Mouse (Mus musculus): Measurements from ENCODE around the gene Dexi. TPM values are rescaled to one million over a fixed set of nuclear protein-coding genes. Genes with fewer than 3 reads are reported as not detected.

Gene Dexi
- polyA plus RNA-seq, 1 experiment from 2014 or later = 16.3 TPM

GRCm38 (mm10) chr16:10548938-10549337, 6.1 kb upstream of the Dexi start:
- no peak for ATAC-seq (replicated peaks; ENCODE audit: insufficient number of reproducible peaks, low FRiP score, low TSS enrichment)
- no peaks in the 10 kb centered on the region for H3K9me3 ChIP-seq (replicated peaks; ENCODE audit: control insufficient read depth, low read length)
- no peak overlapping the region for H3K4me3 ChIP-seq (ENCODE audit: low read depth, low read length)
- H3K27me3 ChIP-seq (ENCODE audit: control insufficient read depth, insufficient read depth, low read length) = no peaks in the 10 kb centered on the region
- no peak overlapping the region for H3K4me2 ChIP-seq
- 60% methylated on average over 3 of the region's 3 CpGs for WGBS (ENCODE audit: insufficient replicate concordance)
- peaks cover 7% of the 10 kb centered on the region for H3K4me1 ChIP-seq (ENCODE audit: control insufficient read depth, insufficient read depth, low read length)
- no peaks in the 10 kb centered on the region for H3K36me3 ChIP-seq (ENCODE audit: control insufficient read depth, insufficient read depth, low read length)
- no peak overlapping the region for H3K9ac ChIP-seq (ENCODE audit: low read depth, low read length)
- H3K27ac ChIP-seq (ENCODE audit: low read depth, low read length) = no peak overlapping the region

- Histone ChIP-seq H3K9ac (ENCODE audit: low read depth, low read length) (no peak overlapping the region), H3K27ac (ENCODE audit: low read depth, low read length) (no peak overlapping the region), H3K36me3 (ENCODE audit: control insufficient read depth, insufficient read depth, low read length) (no peaks in the 10 kb centered on the region), H3K4me1 (ENCODE audit: control insufficient read depth, insufficient read depth, low read length) (peaks cover 11% of the 10 kb centered on the region), H3K27me3 (ENCODE audit: control insufficient read depth, insufficient read depth, low read length) (no peaks in the 10 kb centered on the region), H3K4me2 (peak overlapping the region; percentile 81; the same call in 1 of the 2 replicates), H3K4me3 (ENCODE audit: low read depth, low read length) (no peak overlapping the region), H3K9me3 (replicated peaks; ENCODE audit: control insufficient read depth, low read length) (no peaks in the 10 kb centered on the region)
- 60% methylated on average over 3 of the region's 3 CpGs for WGBS (ENCODE audit: insufficient replicate concordance)
- ATAC-seq (replicated peaks; ENCODE audit: insufficient number of reproducible peaks, low FRiP score, low TSS enrichment) = no peak
Observed at GRCm38 (mm10) chr16:10546865-10547264, 4.0 kb upstream of the Dexi start.

- H3K4me3 ChIP-seq (ENCODE audit: low read depth, low read length) = peak within 1 kb of the TSS; percentile 97
- peak within 1 kb of the TSS; percentile 62; the same call in 1 of the 2 replicates for H3K27ac ChIP-seq (ENCODE audit: low read depth, low read length)
- peak within 1 kb of the TSS; percentile 81 for H3K4me2 ChIP-seq
- H3K4me1 ChIP-seq (ENCODE audit: control insufficient read depth, insufficient read depth, low read length) = peaks cover 28% of the 10 kb centered on the region
- H3K36me3 ChIP-seq (ENCODE audit: control insufficient read depth, insufficient read depth, low read length) = no peaks in the 10 kb centered on the region
- ATAC-seq (replicated peaks; ENCODE audit: insufficient number of reproducible peaks, low FRiP score, low TSS enrichment) = peak; percentile 85
- H3K27me3 ChIP-seq (ENCODE audit: control insufficient read depth, insufficient read depth, low read length) = no peaks in the 10 kb centered on the region
- WGBS (ENCODE audit: insufficient replicate concordance) = under 1% methylated on average over 58 of the region's 58 CpGs
- H3K9ac ChIP-seq (ENCODE audit: low read depth, low read length) = peak within 1 kb of the TSS; percentile 85
- no peaks in the 10 kb centered on the region for H3K9me3 ChIP-seq (replicated peaks; ENCODE audit: control insufficient read depth, low read length)
Observed at GRCm38 (mm10) chr16:10544995-10545622, 2.3 kb upstream of the Dexi start, which contains the start of gene Clec16a. TSS of gene Clec16a (plus strand) at chr16:10545339.

- Histone ChIP-seq H3K36me3 (ENCODE audit: control insufficient read depth, insufficient read depth, low read length) (no peaks in the 10 kb centered on the region), H3K27me3 (ENCODE audit: control insufficient read depth, insufficient read depth, low read length) (no peaks in the 10 kb centered on the region), H3K4me1 (ENCODE audit: control insufficient read depth, insufficient read depth, low read length) (peaks cover 32% of the 10 kb centered on the region), H3K4me3 (ENCODE audit: low read depth, low read length) (peak overlapping the region; percentile 85), H3K9ac (ENCODE audit: low read depth, low read length) (peak overlapping the region; percentile 86), H3K9me3 (replicated peaks; ENCODE audit: control insufficient read depth, low read length) (no peaks in the 10 kb centered on the region), H3K27ac (ENCODE audit: low read depth, low read length) (peak overlapping the region; percentile 86), H3K4me2 (peak overlapping the region; percentile 88)
- WGBS (ENCODE audit: insufficient replicate concordance) = 5% methylated on average over 22 of the region's 22 CpGs
- no peak; the same call in 1 of the 2 replicates for ATAC-seq (replicated peaks; ENCODE audit: insufficient number of reproducible peaks, low FRiP score, low TSS enrichment)
Observed at GRCm38 (mm10) chr16:10542266-10542665, 588 bp downstream of the Dexi start.

- H3K36me3 ChIP-seq (ENCODE audit: control insufficient read depth, insufficient read depth, low read length) = no peaks in the 10 kb centered on the region
- peak overlapping the region; percentile 86 for H3K9ac ChIP-seq (ENCODE audit: low read depth, low read length)
- peaks cover 34% of the 10 kb centered on the region for H3K4me1 ChIP-seq (ENCODE audit: control insufficient read depth, insufficient read depth, low read length)
- peak overlapping the region; percentile 85 for H3K4me3 ChIP-seq (ENCODE audit: low read depth, low read length)
- no peaks in the 10 kb centered on the region for H3K27me3 ChIP-seq (ENCODE audit: control insufficient read depth, insufficient read depth, low read length)
- WGBS (ENCODE audit: insufficient replicate concordance) = 28% methylated on average over 7 of the region's 7 CpGs
- ATAC-seq (replicated peaks; ENCODE audit: insufficient number of reproducible peaks, low FRiP score, low TSS enrichment) = no peak
- H3K9me3 ChIP-seq (replicated peaks; ENCODE audit: control insufficient read depth, low read length) = no peaks in the 10 kb centered on the region
- H3K27ac ChIP-seq (ENCODE audit: low read depth, low read length) = no peak overlapping the region
- H3K4me2 ChIP-seq = peak overlapping the region; percentile 88
Observed at GRCm38 (mm10) chr16:10541598-10541930, 1.3 kb downstream of the Dexi start.

GRCm38 (mm10) chr16:10540763-10541597, 1.9 kb downstream of the Dexi start:
- Histone ChIP-seq H3K27ac (ENCODE audit: low read depth, low read length) (no peak overlapping the region), H3K36me3 (ENCODE audit: control insufficient read depth, insufficient read depth, low read length) (no peaks in the 10 kb centered on the region), H3K4me3 (ENCODE audit: low read depth, low read length) (peak overlapping the region; percentile 85), H3K27me3 (ENCODE audit: control insufficient read depth, insufficient read depth, low read length) (no peaks in the 10 kb centered on the region), H3K9ac (ENCODE audit: low read depth, low read length) (peak overlapping the region; percentile 86), H3K4me1 (ENCODE audit: control insufficient read depth, insufficient read depth, low read length) (peaks cover 28% of the 10 kb centered on the region), H3K4me2 (peak overlapping the region; percentile 88), H3K9me3 (replicated peaks; ENCODE audit: control insufficient read depth, low read length) (no peaks in the 10 kb centered on the region)
- WGBS (ENCODE audit: insufficient replicate concordance) = 71% methylated on average over 16 of the region's 16 CpGs
- no peak for ATAC-seq (replicated peaks; ENCODE audit: insufficient number of reproducible peaks, low FRiP score, low TSS enrichment)

GRCm38 (mm10) chr16:10536961-10537360, 5.9 kb downstream of the Dexi start:
- 0 out of 2 replicates have a peak overlapping the region, but pooled peaks have one; percentile 16 for H3K9ac ChIP-seq (ENCODE audit: low read depth, low read length)
- H3K27ac ChIP-seq (ENCODE audit: low read depth, low read length) = no peak overlapping the region
- peaks cover 28% of the 10 kb centered on the region for H3K4me1 ChIP-seq (ENCODE audit: control insufficient read depth, insufficient read depth, low read length)
- H3K4me2 ChIP-seq = no peak overlapping the region
- H3K4me3 ChIP-seq (ENCODE audit: low read depth, low read length) = no peak overlapping the region
- no peaks in the 10 kb centered on the region for H3K27me3 ChIP-seq (ENCODE audit: control insufficient read depth, insufficient read depth, low read length)
- H3K36me3 ChIP-seq (ENCODE audit: control insufficient read depth, insufficient read depth, low read length) = no peaks in the 10 kb centered on the region
- no peak for ATAC-seq (replicated peaks; ENCODE audit: insufficient number of reproducible peaks, low FRiP score, low TSS enrichment)
- H3K9me3 ChIP-seq (replicated peaks; ENCODE audit: control insufficient read depth, low read length) = no peaks in the 10 kb centered on the region
- 75% methylated on average over 3 of the region's 3 CpGs for WGBS (ENCODE audit: insufficient replicate concordance)

GRCm38 (mm10) chr16:10536323-10536722, 6.5 kb downstream of the Dexi start:
- Histone ChIP-seq H3K4me3 (ENCODE audit: low read depth, low read length) (no peak overlapping the region), H3K27me3 (ENCODE audit: control insufficient read depth, insufficient read depth, low read length) (no peaks in the 10 kb centered on the region), H3K9me3 (replicated peaks; ENCODE audit: control insufficient read depth, low read length) (no peaks in the 10 kb centered on the region), H3K4me1 (ENCODE audit: control insufficient read depth, insufficient read depth, low read length) (peaks cover 21% of the 10 kb centered on the region), H3K36me3 (ENCODE audit: control insufficient read depth, insufficient read depth, low read length) (no peaks in the 10 kb centered on the region), H3K4me2 (no peak overlapping the region), H3K27ac (ENCODE audit: low read depth, low read length) (no peak overlapping the region), H3K9ac (ENCODE audit: low read depth, low read length) (no peak overlapping the region)
- WGBS (ENCODE audit: insufficient replicate concordance) = 67% methylated on average over 5 of the region's 5 CpGs
- ATAC-seq (replicated peaks; ENCODE audit: insufficient number of reproducible peaks, low FRiP score, low TSS enrichment) = no peak

Data from heart, embryonic 11.5 days (tissue).